Mouse (Mus musculus): ENCODE data around the gene Iqsec1. TPM values are rescaled to one million over a fixed set of nuclear protein-coding genes. Genes with fewer than 3 reads are reported as not detected.

Gene Iqsec1
- total and polyA plus RNA-seq, 3 experiments, result 2.0 to 48.2 (median 39.2) TPM

DNA sequence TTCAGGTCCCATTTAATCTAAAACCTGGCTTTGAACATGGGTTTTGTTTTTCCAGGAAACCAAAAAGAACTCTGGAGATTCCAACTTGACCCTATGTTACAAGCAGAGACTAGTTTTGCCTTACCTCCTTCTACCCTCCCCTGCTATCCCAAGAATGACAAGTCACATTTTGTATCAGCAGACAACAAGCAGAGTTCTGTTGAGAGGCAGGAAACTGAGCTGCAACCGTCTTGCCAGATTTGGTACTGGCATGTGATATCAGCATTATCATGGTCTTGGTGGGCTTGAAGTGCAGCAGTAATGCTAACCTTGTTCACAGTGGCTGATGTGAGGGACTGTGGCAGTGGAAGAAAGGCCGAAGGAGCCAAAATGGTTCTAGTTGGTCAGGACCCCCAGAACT is 141.0 kb downstream of the Iqsec1 start:
- H3K36me3 ChIP-seq (replicated peaks), result no peaks in the 10 kb centered on the region
- H3K9me3 ChIP-seq (replicated peaks), result no peaks in the 10 kb centered on the region
- no peak overlapping the region for H3K4me3 ChIP-seq (ENCODE audit: low read depth, low read length)
- no peaks in the 10 kb centered on the region for H3K4me1 ChIP-seq (ENCODE audit: insufficient read depth, low read depth, low read length)
- TF ChIP-seq POLR2AphosphoS5 (IDR thresholded peaks at IDR 0.05; ENCODE audit: insufficient replicate concordance, low read depth, low read length), result no peak
- no peak for TF ChIP-seq GATA2 (IDR thresholded peaks at IDR 0.05; ENCODE audit: borderline replicate concordance, low read depth, low read length)
- no peak for TF ChIP-seq GATA1 (IDR thresholded peaks at IDR 0.05; ENCODE audit: borderline replicate concordance, low read length)
- no peak for TF ChIP-seq CTCF (IDR thresholded peaks at IDR 0.05; ENCODE audit: low read depth, low read length)
- no peak for TF ChIP-seq TAL1 (conservative IDR thresholded peaks at IDR 0.05; ENCODE audit: low read depth, low read length)
- no peak for ATAC-seq (ENCODE audit: extremely low read depth, insufficient number of reproducible peaks, low FRiP score, poor library complexity, severe bottlenecking)
- no peaks in the 10 kb centered on the region for H3K27me3 ChIP-seq (ENCODE audit: insufficient read depth, low read length)
- no peak for DNase-seq (ENCODE audit: low spot score)

DNA sequence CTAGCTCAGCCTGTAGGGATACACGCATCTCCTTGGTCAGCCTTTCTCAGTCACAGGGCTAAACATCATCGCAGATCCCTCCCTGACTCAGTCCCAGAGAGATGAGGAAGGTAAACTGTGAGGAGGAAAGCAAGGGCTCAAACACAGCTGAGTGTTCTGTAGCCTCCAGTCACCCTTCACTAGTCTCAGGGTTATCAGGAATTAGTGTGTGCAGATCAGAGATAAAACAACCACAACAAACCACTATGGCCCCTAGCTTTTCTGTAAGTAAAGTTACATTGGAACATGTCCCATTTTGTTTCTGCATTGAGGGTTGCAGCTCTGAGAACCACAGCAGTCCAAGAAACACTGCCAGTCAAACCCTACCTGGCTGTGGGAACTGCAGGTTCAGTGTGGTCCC is 148.5 kb downstream of the Iqsec1 start:
- TF ChIP-seq TAL1 (conservative IDR thresholded peaks at IDR 0.05; ENCODE audit: low read depth, low read length) (no peak), GATA1 (IDR thresholded peaks at IDR 0.05; ENCODE audit: borderline replicate concordance, low read length) (no peak)
- Histone ChIP-seq H3K27me3 (ENCODE audit: insufficient read depth, low read length) (peaks cover 4% of the 10 kb centered on the region), H3K9me3 (replicated peaks) (no peaks in the 10 kb centered on the region), H3K4me3 (ENCODE audit: low read depth, low read length) (no peak overlapping the region), H3K36me3 (replicated peaks) (no peaks in the 10 kb centered on the region), H3K4me1 (ENCODE audit: insufficient read depth, low read depth, low read length) (no peaks in the 10 kb centered on the region)
- ATAC-seq (ENCODE audit: extremely low read depth, insufficient number of reproducible peaks, low FRiP score, poor library complexity, severe bottlenecking) (no peak), DNase-seq (ENCODE audit: low spot score) (no peak)

GRCm38 (mm10) chr6:90836749-90837148 is 151.7 kb downstream of the Iqsec1 start:
- TF ChIP-seq TAL1 (conservative IDR thresholded peaks at IDR 0.05; ENCODE audit: low read depth, low read length), result no peak
- no peak for TF ChIP-seq POLR2AphosphoS5 (IDR thresholded peaks at IDR 0.05; ENCODE audit: insufficient replicate concordance, low read depth, low read length)
- no peak for TF ChIP-seq CTCF (IDR thresholded peaks at IDR 0.05; ENCODE audit: low read depth, low read length)
- no peak for TF ChIP-seq GATA1 (IDR thresholded peaks at IDR 0.05; ENCODE audit: borderline replicate concordance, low read length)
- no peak for TF ChIP-seq GATA2 (IDR thresholded peaks at IDR 0.05; ENCODE audit: borderline replicate concordance, low read depth, low read length)
- DNase-seq (ENCODE audit: low spot score), result no peak
- H3K36me3 ChIP-seq (replicated peaks), result no peaks in the 10 kb centered on the region
- no peaks in the 10 kb centered on the region for H3K4me1 ChIP-seq (ENCODE audit: insufficient read depth, low read depth, low read length)
- no peak for ATAC-seq (ENCODE audit: extremely low read depth, insufficient number of reproducible peaks, low FRiP score, poor library complexity, severe bottlenecking)
- no peak overlapping the region for H3K4me3 ChIP-seq (ENCODE audit: low read depth, low read length)
- H3K27me3 ChIP-seq (ENCODE audit: insufficient read depth, low read length), result peaks cover 4% of the 10 kb centered on the region
- H3K9me3 ChIP-seq (replicated peaks), result no peaks in the 10 kb centered on the region

GRCm38 (mm10) chr6:90829536-90829935 is 158.9 kb downstream of the Iqsec1 start:
- Histone ChIP-seq H3K27me3 (ENCODE audit: insufficient read depth, low read length) (peaks cover 8% of the 10 kb centered on the region), H3K4me1 (ENCODE audit: insufficient read depth, low read depth, low read length) (no peaks in the 10 kb centered on the region), H3K4me3 (ENCODE audit: low read depth, low read length) (no peak overlapping the region), H3K36me3 (replicated peaks) (no peaks in the 10 kb centered on the region), H3K9me3 (replicated peaks) (no peaks in the 10 kb centered on the region)
- ATAC-seq (ENCODE audit: extremely low read depth, insufficient number of reproducible peaks, low FRiP score, poor library complexity, severe bottlenecking) (no peak), DNase-seq (ENCODE audit: low spot score) (no peak)
- TF ChIP-seq GATA2 (IDR thresholded peaks at IDR 0.05; ENCODE audit: borderline replicate concordance, low read depth, low read length) (no peak), POLR2AphosphoS5 (IDR thresholded peaks at IDR 0.05; ENCODE audit: insufficient replicate concordance, low read depth, low read length) (no peak), GATA1 (IDR thresholded peaks at IDR 0.05; ENCODE audit: borderline replicate concordance, low read length) (no peak), CTCF (IDR thresholded peaks at IDR 0.05; ENCODE audit: low read depth, low read length) (no peak), TAL1 (conservative IDR thresholded peaks at IDR 0.05; ENCODE audit: low read depth, low read length) (no peak)

DNA sequence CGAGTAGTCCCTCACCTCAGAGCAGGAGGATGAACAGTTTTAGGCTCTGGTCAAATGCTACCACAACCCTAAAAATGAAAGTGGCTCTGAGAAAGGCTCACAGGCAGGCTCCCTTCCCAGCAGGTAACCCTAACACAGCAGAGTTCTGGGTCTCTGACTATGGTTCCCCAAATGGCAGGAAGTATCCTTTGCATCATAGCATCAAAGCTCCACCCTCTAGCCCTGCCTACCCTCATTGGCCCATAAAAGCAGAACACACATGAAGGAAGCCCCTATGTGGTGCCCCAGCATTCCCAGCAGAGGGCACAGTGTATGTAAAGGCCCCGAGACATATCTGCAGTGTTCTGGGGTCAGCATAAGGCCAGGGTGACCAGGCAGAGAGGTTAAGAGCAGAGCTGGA is 163.4 kb downstream of the Iqsec1 start:
- TF ChIP-seq CTCF (IDR thresholded peaks at IDR 0.05; ENCODE audit: low read depth, low read length), result no peak
- TF ChIP-seq GATA2 (IDR thresholded peaks at IDR 0.05; ENCODE audit: borderline replicate concordance, low read depth, low read length), result no peak
- TF ChIP-seq TAL1 (conservative IDR thresholded peaks at IDR 0.05; ENCODE audit: low read depth, low read length), result no peak
- Histone ChIP-seq H3K9me3 (replicated peaks) (no peaks in the 10 kb centered on the region), H3K36me3 (replicated peaks) (no peaks in the 10 kb centered on the region), H3K4me3 (ENCODE audit: low read depth, low read length) (no peak overlapping the region), H3K4me1 (ENCODE audit: insufficient read depth, low read depth, low read length) (no peaks in the 10 kb centered on the region), H3K27me3 (ENCODE audit: insufficient read depth, low read length) (peaks cover 8% of the 10 kb centered on the region)
- DNase-seq (ENCODE audit: low spot score), result peak; percentile 9
- no peak for ATAC-seq (ENCODE audit: extremely low read depth, insufficient number of reproducible peaks, low FRiP score, poor library complexity, severe bottlenecking)

GRCm38 (mm10) chr6:90823322-90823721 is 165.2 kb downstream of the Iqsec1 start:
- Histone ChIP-seq H3K4me3 (ENCODE audit: low read depth, low read length) (no peak overlapping the region), H3K9me3 (replicated peaks) (no peaks in the 10 kb centered on the region), H3K27me3 (ENCODE audit: insufficient read depth, low read length) (peaks cover 8% of the 10 kb centered on the region), H3K4me1 (ENCODE audit: insufficient read depth, low read depth, low read length) (no peaks in the 10 kb centered on the region), H3K36me3 (replicated peaks) (no peaks in the 10 kb centered on the region)
- no peak for TF ChIP-seq GATA2 (IDR thresholded peaks at IDR 0.05; ENCODE audit: borderline replicate concordance, low read depth, low read length)
- no peak for TF ChIP-seq CTCF (IDR thresholded peaks at IDR 0.05; ENCODE audit: low read depth, low read length)
- TF ChIP-seq TAL1 (conservative IDR thresholded peaks at IDR 0.05; ENCODE audit: low read depth, low read length), result no peak
- DNase-seq (ENCODE audit: low spot score) (no peak), ATAC-seq (ENCODE audit: extremely low read depth, insufficient number of reproducible peaks, low FRiP score, poor library complexity, severe bottlenecking) (no peak)

- H3K9me3 ChIP-seq (replicated peaks), result no peaks in the 10 kb centered on the region
- H3K27me3 ChIP-seq (ENCODE audit: insufficient read depth, low read length), result peaks cover 8% of the 10 kb centered on the region
- ATAC-seq (ENCODE audit: extremely low read depth, insufficient number of reproducible peaks, low FRiP score, poor library complexity, severe bottlenecking) (no peak), DNase-seq (ENCODE audit: low spot score) (no peak)
- no peaks in the 10 kb centered on the region for H3K4me1 ChIP-seq (ENCODE audit: insufficient read depth, low read depth, low read length)
- TF ChIP-seq GATA1 (IDR thresholded peaks at IDR 0.05; ENCODE audit: borderline replicate concordance, low read length) (no peak), TAL1 (conservative IDR thresholded peaks at IDR 0.05; ENCODE audit: low read depth, low read length) (no peak), POLR2AphosphoS5 (IDR thresholded peaks at IDR 0.05; ENCODE audit: insufficient replicate concordance, low read depth, low read length) (no peak), GATA2 (IDR thresholded peaks at IDR 0.05; ENCODE audit: borderline replicate concordance, low read depth, low read length) (no peak), CTCF (IDR thresholded peaks at IDR 0.05; ENCODE audit: low read depth, low read length) (no peak)
- no peaks in the 10 kb centered on the region for H3K36me3 ChIP-seq (replicated peaks)
- H3K4me3 ChIP-seq (ENCODE audit: low read depth, low read length), result no peak overlapping the region
Observed at GRCm38 (mm10) chr6:90821916-90822602, 166.4 kb downstream of the Iqsec1 start.
